Mouse (Mus musculus): ENCODE data around the gene Nfe2l1. TPM values are rescaled to one million over a fixed set of nuclear protein-coding genes. Genes with fewer than 3 reads are reported as not detected.
"Not testable (repeated sequence)": the region's sequence is repeated elsewhere in the genome, so short reads cannot be mapped to it uniquely, and the experiment has no call there.

Nfe2l1 gene
- total RNA-seq, 2 experiments from 2014 or later = 30.0 to 30.2 TPM

GRCm38 (mm10) chr11:96822675-96823470 lies 6.9 kb downstream of the Nfe2l1 start:
- ATAC-seq (ENCODE audit: poor library complexity, severe bottlenecking) = peak; percentile 17; the same call in 1 of the 2 replicates

DNA sequence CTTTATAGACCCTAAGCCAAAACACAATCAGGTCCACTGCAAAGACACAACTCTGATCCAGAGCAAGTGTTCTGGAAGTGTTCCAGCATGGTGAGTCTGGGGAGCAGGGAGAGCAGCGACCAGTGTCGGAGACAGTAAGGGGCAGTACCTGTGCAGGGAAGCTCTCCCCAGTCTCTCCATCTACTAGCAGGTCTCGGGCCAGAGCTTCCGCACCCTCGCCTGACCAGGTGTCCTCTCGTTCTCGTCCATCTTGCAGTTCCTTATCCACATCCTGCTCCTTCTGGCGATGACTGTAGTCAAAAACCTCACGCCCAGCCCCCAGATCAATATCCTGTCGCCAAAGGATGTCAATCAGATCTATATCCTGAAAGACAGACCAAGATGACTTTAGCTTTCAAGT lies 7.8 kb downstream of the Nfe2l1 start:
- ATAC-seq (ENCODE audit: poor library complexity, severe bottlenecking) = no peak

- no peak for ATAC-seq (ENCODE audit: poor library complexity, severe bottlenecking)
Measured at GRCm38 (mm10) chr11:96818128-96818710, 11.5 kb downstream of the Nfe2l1 start.

GRCm38 (mm10) chr11:96816979-96817378 lies 12.8 kb downstream of the Nfe2l1 start:
- no peak for ATAC-seq (ENCODE audit: poor library complexity, severe bottlenecking)

- ATAC-seq (ENCODE audit: poor library complexity, severe bottlenecking) = no peak
Measured at GRCm38 (mm10) chr11:96816494-96816893, 13.3 kb downstream of the Nfe2l1 start.

GRCm38 (mm10) chr11:96815895-96816294 lies 13.9 kb downstream of the Nfe2l1 start:
- ATAC-seq (ENCODE audit: poor library complexity, severe bottlenecking) = no peak

- no peak for ATAC-seq (ENCODE audit: poor library complexity, severe bottlenecking)
Measured at GRCm38 (mm10) chr11:96814443-96814842, 15.3 kb downstream of the Nfe2l1 start.

DNA sequence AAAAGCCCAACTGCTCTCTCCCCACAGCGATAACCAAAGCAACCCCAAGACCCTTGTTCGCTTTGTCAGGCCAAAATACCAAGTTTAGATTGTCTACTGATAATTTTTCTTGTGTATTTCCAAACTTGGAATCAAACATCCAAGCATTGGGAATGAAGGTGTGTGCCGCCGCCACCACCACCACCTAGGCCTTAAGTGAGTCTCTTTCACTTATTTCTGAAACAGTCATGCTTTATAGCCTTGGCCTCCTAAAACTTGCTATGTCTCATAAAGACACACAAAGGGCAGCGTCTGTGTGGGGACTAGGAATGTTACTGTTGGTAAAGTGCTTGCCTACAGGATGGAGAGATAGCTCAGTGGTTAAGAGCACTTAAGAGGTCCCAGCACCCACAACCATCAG lies 15.8 kb downstream of the Nfe2l1 start:
- no peak for ATAC-seq (ENCODE audit: poor library complexity, severe bottlenecking)

DNA sequence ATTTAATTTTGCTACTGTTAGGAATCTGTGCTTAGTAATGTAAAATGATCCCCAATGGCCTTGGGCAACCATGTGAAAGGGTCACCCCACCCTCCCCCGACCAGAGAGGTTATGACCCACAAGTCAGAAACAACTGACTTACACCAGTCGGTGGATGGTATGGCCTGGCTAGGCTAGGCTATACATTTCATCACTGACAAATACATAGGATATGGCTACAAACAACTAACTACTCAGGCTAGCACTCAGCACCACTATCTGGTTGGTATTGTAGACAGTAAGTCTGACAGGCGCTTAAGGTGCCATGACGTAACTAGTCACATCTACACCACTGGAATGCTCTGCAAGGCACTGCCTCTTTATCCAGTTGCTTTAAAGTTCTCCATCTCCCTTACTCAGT lies 16.3 kb downstream of the Nfe2l1 start:
- no peak for ATAC-seq (ENCODE audit: poor library complexity, severe bottlenecking)

DNA sequence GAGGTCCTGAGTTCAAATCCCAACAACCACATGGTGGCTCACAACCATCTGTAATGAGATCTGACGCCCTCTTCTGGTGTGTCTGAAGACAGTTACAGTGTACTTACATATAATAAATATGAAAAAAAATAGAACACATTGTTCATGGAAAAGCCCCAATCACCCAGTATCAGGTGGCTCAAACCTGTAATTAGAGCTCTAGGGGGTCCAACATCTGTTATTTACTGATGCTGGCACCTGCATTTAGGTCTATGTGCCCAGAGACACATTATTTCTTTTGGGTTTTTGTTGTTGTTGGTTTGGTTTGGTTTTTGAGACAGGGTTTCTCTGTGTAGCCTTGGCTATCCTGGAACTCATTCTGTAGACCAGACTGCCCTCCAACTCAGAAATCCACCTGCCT lies 18.6 kb downstream of the Nfe2l1 start:
- not testable (repeated sequence) for ATAC-seq (ENCODE audit: poor library complexity, severe bottlenecking)

- ATAC-seq (ENCODE audit: poor library complexity, severe bottlenecking) = no peak
Measured at GRCm38 (mm10) chr11:96809562-96810235, 20.1 kb downstream of the Nfe2l1 start.

GRCm38 (mm10) chr11:96808066-96808465 lies 21.7 kb downstream of the Nfe2l1 start:
- no peak for ATAC-seq (ENCODE audit: poor library complexity, severe bottlenecking)

DNA sequence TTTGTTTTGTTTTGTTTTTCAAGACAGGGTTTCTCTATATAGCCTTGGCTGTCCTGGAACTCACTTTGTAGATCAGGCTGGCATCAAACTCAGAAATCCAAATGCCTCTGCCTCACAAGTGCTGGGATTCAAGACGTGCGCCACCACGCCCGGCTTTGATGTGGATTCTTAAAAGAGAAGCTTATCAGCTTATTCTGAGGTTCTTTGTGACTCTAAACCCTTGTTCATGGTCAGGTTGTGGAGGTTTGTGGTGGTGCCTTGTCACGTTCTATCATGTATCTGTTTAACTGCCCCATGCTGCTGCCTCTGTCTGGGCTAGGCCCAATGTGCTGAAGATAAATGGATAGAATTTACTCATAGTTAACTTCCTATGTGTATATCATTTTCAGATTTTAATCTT lies 24.2 kb downstream of the Nfe2l1 start:
- ATAC-seq (ENCODE audit: poor library complexity, severe bottlenecking) = no peak

- no peak for ATAC-seq (ENCODE audit: poor library complexity, severe bottlenecking)
Measured at GRCm38 (mm10) chr11:96799511-96799910, 30.3 kb downstream of the Nfe2l1 start.

- no peak for ATAC-seq (ENCODE audit: poor library complexity, severe bottlenecking)
Measured at GRCm38 (mm10) chr11:96796586-96796985, 33.2 kb downstream of the Nfe2l1 start.

- ATAC-seq (ENCODE audit: poor library complexity, severe bottlenecking) = no peak
Measured at GRCm38 (mm10) chr11:96796081-96796480, 33.7 kb downstream of the Nfe2l1 start.

GRCm38 (mm10) chr11:96795491-96795890 lies 34.3 kb downstream of the Nfe2l1 start:
- no peak for ATAC-seq (ENCODE audit: poor library complexity, severe bottlenecking)

DNA sequence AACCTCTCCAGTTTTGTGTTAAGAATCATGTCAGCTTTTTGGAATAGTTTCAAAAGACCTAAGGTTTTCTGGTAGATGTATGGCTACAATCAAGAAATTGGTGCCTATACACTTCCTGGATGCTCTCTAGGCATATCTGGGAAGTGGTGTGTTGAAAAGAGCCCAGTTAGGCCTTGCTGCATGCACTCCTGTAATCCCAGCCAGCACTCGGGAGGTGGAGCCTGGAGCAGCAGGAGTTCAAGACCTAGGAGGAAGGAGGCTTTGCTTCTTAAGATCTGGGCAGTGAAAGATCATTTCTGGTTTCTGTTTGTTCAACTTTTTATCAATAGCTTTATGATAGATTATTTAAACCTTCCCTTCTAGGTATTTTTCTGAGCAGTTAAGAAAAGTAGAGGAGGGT lies 39.1 kb downstream of the Nfe2l1 start:
- ATAC-seq (ENCODE audit: poor library complexity, severe bottlenecking) = no peak

DNA sequence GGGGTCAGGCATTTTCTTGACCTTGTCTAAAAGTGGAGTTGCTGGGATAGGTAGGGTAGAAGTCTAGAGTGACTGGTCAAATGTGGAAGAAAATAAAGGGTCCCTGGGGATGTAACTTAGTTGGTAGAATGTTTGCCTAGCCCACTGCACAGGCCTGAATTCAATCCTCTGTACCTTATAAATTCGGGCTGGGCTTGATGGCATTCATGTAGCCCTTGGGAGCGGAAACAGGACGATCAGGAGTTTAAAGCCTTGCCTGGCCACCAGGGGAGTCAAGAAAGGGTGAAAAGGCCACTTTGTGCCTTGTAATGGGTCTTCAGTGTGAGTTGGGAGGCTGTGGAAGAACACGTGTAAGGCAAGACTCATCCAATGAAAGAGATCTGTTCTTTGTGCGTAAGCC lies 39.8 kb downstream of the Nfe2l1 start:
- no peak for ATAC-seq (ENCODE audit: poor library complexity, severe bottlenecking)

DNA sequence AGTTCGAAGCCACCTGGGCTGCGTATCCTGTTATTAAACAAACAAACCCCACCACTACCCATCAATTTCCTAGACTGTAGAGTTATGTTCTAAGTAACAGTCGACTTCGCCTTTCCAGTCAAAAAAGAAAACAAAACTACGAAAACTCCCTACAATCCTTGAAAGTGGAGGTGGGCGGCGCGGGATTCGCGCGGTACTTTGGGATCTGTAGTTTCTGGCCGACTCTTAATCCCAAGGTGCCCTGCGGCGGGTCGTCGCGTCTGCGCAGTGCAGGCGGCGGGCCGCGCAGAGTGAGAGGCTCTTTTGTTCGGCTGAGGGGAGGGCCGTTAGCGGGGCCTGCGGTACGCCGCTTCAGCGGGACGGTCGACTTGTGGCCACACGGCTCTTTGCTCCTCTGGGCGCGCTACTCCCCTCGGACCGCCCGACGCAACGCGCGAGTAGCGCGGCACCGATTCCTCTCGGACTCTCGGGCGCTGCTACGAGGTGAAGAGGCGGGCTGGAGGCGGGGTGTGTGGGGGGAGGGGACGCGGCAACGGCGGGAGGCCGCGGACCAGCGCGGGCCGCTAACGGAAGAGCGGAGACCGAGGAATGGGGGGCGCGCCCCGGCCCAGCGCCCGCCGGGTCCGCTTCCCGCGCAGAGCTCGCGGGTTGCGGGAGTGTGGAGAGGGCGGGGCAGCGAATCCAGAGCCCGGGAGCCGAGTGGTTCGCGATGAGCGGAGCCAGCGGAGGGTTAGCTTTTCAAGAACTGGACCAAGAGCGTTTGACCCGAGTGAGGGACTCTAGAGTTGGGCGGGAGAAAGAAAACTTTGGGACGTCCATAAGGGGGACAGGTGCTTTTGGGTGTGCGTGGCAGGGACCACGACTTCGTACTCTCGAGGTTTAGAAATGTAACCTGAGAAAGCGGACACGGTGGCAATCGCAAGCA lies 40.6 kb downstream of the Nfe2l1 start, which contains the start of gene Cbx1:
Cbx1 (plus strand) TSS at position 257 of the 925 bp plus-strand sequence.
- ATAC-seq (ENCODE audit: poor library complexity, severe bottlenecking) = peak; percentile 92
